Mouse (Mus musculus): Measurements from ENCODE around the gene Ensa.

- TF ChIP-seq CTCF (IDR thresholded peaks at IDR 0.05) (no peak), POLR2A (IDR thresholded peaks at IDR 0.05; ENCODE audit: insufficient read depth, low read depth, low read length) (no peak), EP300 (IDR thresholded peaks at IDR 0.05; ENCODE audit: insufficient read depth, low read depth, low read length) (no peak)
Observed at GRCm38 (mm10) chr3:95653473-95654034, 28.8 kb downstream of the Ensa start.

Data from heart, adult 2 months (tissue).